5 mouse cellular contexts compared by ENCODE assay signal in the genomic region with DNA sequence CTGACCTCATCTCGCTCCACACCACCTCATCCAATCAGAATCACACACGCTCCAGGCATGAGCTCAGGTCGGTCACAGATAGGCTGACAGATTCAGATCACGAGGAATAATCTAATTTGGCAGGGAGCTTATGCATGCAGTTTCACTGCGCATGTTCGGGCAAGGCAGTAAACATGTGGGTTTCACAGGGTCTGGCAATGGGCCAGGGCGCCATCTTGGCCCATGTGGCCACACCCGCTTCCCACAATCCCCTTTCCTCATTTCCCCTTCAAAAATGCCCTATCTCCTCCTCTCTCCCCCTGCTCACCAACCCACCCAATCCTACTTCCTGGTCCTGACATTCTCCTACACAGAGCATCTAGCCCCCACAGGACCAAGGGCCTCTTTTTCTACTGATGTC.
A peak's percentile ranks its signal among the peaks of the same experiment; 100 is the strongest.
DNase-seq lines count a peak whose midpoint lies in the region; ATAC-seq and TF ChIP-seq lines count a peak whose summit lies in the region.
"Not testable (repeated sequence)": the region's sequence is repeated elsewhere in the genome, so short reads cannot be mapped to it uniquely, and the experiment has no call there.

No protein-coding gene starts in this region.

- peak; percentile 78 for DNase-seq in heart, adult 11 months
- DNase-seq in lung, embryonic 14.5 days: not testable (repeated sequence)
- peak; percentile 43 for DNase-seq in lung, postnatal 10 days
- DNase-seq in lung, postnatal 4 days: peak; percentile 28 to 51

- 85% methylated on average over 8 of the region's 8 CpGs for WGBS in lung, embryonic 14.5 days
- 84% methylated on average over 8 of the region's 8 CpGs for WGBS in lung, embryonic 16.5 days

- not testable (repeated sequence) for H3K4me3 ChIP-seq in lung, embryonic 14.5 days (ENCODE audit: low read depth, low read length); lung, embryonic 16.5 days (ENCODE audit: low read length)

- not testable (repeated sequence) for H3K27me3 ChIP-seq in lung, embryonic 14.5 days (ENCODE audit: insufficient read depth, low read length); lung, embryonic 16.5 days (ENCODE audit: control insufficient read depth, insufficient read depth, low read depth, low read length)

- peak overlapping the region; percentile 18; the same call in 1 of the 2 replicates for H3K27ac ChIP-seq in lung, embryonic 14.5 days (ENCODE audit: low read depth)
- peak overlapping the region; percentile 75 for H3K27ac ChIP-seq in lung, embryonic 16.5 days (ENCODE audit: low read length)

- H3K9me3 ChIP-seq in lung, embryonic 14.5 days (ENCODE audit: low read depth, low read length); lung, embryonic 16.5 days (ENCODE audit: control insufficient read depth, low read length): not testable (repeated sequence)

- not testable (repeated sequence) for H3K9ac ChIP-seq in lung, embryonic 14.5 days; lung, embryonic 16.5 days (ENCODE audit: low read length)

- TF ChIP-seq CTCF in lung, embryonic 14.5 days (IDR thresholded peaks at IDR 0.05; ENCODE audit: low read depth): not testable (repeated sequence)

- H3K4me2 ChIP-seq in lung, embryonic 14.5 days; lung, embryonic 16.5 days (ENCODE audit: low read depth, low read length): not testable (repeated sequence)

- ATAC-seq in lung, embryonic 14.5 days (ENCODE audit: insufficient read depth): peak; percentile 73; the same call in 1 of the 2 replicates
- ATAC-seq in lung, embryonic 16.5 days (ENCODE audit: low read depth): peak; percentile 46

- not testable (repeated sequence) for H3K4me1 ChIP-seq in lung, embryonic 14.5 days (ENCODE audit: insufficient read depth); lung, embryonic 16.5 days (replicated peaks; ENCODE audit: control insufficient read depth, insufficient read depth, low read length)

- H3K36me3 ChIP-seq in lung, embryonic 14.5 days (ENCODE audit: insufficient read depth); lung, embryonic 16.5 days (ENCODE audit: control insufficient read depth, insufficient read depth, low read length): not testable (repeated sequence)
